Mouse (Mus musculus): ENCODE results near the gene Map3k3. TPM values are rescaled to one million over a fixed set of nuclear protein-coding genes. Genes with fewer than 3 reads are reported as not detected.

The Map3k3 gene
- total and polyA plus RNA-seq, 2 experiments from 2014 or later, result 8.9 to 38.0 TPM

DNA sequence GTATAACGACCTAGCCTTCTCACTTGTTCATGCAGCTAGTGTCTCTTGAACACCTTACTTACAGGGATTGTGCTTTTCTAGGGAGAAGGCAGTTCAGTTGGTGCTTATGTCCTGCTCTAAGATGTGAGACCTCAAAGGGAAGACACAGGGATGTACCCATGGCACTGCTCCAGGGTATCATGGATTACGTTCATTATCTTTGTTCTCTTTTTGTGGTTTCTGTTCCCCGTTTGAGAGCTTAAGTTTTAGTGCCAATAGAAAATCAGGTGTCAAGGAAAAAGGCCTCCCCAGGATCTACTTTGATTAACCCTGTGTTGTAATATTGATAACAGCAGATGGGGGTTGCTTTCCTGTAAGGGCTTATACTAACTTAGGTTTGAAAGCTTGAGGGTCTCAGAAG, 10.6 kb upstream of the Map3k3 start:
- no peak for TF ChIP-seq CTCF (IDR thresholded peaks at IDR 0.05; ENCODE audit: low read depth)
- H3K4me2 ChIP-seq (ENCODE audit: low read depth, low read length), result no peak overlapping the region
- H3K4me3 ChIP-seq (ENCODE audit: low read length), result no peak overlapping the region
- H3K27me3 ChIP-seq (ENCODE audit: insufficient read depth, low read length), result no peaks in the 10 kb centered on the region
- H3K27ac ChIP-seq, result no peak overlapping the region
- no peak overlapping the region for H3K9ac ChIP-seq (replicated peaks; ENCODE audit: low read length)
- H3K9me3 ChIP-seq (ENCODE audit: low read length), result no peaks in the 10 kb centered on the region
- peaks cover 17% of the 10 kb centered on the region for H3K36me3 ChIP-seq (ENCODE audit: insufficient read depth, low read length)
- ATAC-seq (no peak), DNase-seq (ENCODE audit: low spot score) (no peak)
- WGBS, result 80% methylated on average over 3 of the region's 3 CpGs
- H3K4me1 ChIP-seq (ENCODE audit: insufficient read depth, low read length), result no peaks in the 10 kb centered on the region

DNA sequence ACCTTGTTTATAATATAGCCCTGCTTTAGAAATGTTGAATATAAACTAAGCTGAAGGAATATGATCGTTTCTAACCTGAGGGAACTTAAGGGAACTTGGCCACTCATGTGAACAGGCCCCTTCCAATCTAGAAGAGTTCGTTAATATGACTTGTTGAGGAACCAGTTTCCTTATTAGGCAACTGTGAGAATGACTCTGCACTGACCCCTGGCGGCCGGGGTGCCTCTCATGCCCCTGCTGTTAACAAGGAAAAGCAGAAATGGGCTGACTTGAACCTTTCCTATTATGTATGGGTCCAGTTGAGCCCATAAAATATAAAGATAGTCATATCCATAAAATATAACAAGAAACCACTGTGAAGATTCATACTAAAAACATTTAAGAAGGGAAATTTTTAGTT, 8.1 kb upstream of the Map3k3 start:
- peak; percentile 82 for TF ChIP-seq CTCF (IDR thresholded peaks at IDR 0.05; ENCODE audit: low read depth)
- WGBS, result 5% methylated on average over 4 of the region's 4 CpGs
- no peak for ATAC-seq
- Histone ChIP-seq H3K9ac (replicated peaks; ENCODE audit: low read length) (no peak overlapping the region), H3K9me3 (ENCODE audit: low read length) (no peaks in the 10 kb centered on the region), H3K4me1 (ENCODE audit: insufficient read depth, low read length) (no peaks in the 10 kb centered on the region), H3K36me3 (ENCODE audit: insufficient read depth, low read length) (peaks cover 17% of the 10 kb centered on the region), H3K4me2 (ENCODE audit: low read depth, low read length) (no peak overlapping the region), H3K27ac (no peak overlapping the region), H3K27me3 (ENCODE audit: insufficient read depth, low read length) (no peaks in the 10 kb centered on the region), H3K4me3 (ENCODE audit: low read length) (no peak overlapping the region)
- DNase-seq (ENCODE audit: low spot score), result peak; percentile 69

DNA sequence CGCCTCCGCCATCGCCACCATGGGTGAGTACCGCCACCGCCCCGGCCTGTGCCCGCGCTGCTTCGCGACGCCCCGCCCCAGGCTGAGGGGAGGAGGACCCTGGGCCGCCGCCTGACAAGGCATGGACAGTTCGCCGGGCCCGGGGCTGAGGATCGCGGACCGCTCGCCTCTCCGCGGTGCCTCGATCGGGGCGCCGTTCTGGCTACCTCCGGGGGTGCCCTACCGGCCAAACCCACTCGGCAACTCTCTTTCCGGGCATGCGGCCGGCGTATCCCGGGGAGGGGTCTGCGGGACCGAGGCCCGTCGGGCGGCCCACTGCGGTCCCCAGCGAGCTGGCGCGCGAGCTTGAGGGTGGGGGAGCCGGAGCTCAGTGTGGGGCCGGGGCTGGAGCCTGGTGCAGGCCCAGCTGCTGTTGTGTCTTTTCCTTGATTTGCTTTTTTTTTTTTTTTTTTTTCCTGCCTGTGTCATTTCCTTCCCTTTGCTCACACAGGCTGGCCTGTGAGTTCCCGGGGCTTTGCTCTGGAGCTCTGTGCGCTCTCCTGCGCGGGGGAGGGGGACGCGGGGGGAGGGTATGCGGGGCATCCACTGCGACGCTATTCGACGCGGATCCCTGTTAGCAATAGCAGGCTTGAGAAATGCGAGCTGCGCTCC, 623 bp downstream of the Map3k3 start:
- peak overlapping the region; percentile 87 for H3K4me3 ChIP-seq (ENCODE audit: low read length)
- no peak for TF ChIP-seq CTCF (IDR thresholded peaks at IDR 0.05; ENCODE audit: low read depth)
- peak overlapping the region; percentile 91 for H3K9ac ChIP-seq (replicated peaks; ENCODE audit: low read length)
- peak overlapping the region; percentile 97 for H3K27ac ChIP-seq
- no peaks in the 10 kb centered on the region for H3K9me3 ChIP-seq (ENCODE audit: low read length)
- peak; percentile 42 for ATAC-seq
- H3K36me3 ChIP-seq (ENCODE audit: insufficient read depth, low read length), result no peaks in the 10 kb centered on the region
- WGBS, result under 1% methylated on average over 57 of the region's 61 CpGs
- DNase-seq (ENCODE audit: low spot score), result peak; percentile 73
- peaks cover 8% of the 10 kb centered on the region; the same call in 1 of the 2 replicates for H3K4me1 ChIP-seq (ENCODE audit: insufficient read depth, low read length)
- H3K27me3 ChIP-seq (ENCODE audit: insufficient read depth, low read length), result no peaks in the 10 kb centered on the region
- peak overlapping the region; percentile 56 for H3K4me2 ChIP-seq (ENCODE audit: low read depth, low read length)

DNA sequence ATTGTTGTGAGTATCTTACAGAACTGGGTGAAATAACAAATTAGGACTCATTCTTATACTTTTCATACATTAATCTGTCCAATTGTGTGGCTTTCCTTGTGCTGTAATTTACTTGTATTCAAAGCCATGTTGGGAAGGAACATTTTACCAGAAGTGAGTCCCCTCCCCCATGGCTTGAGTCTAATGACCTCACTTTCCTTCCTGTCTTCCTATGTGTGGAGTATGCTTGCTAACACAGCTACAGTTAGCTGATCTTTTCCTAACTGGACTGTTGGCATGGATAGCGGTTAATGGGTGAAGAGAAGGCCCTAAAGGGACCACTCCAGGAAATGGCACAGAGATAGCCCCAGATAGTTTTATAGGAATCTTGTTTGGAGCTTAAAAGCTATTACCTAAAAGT, 13.8 kb downstream of the Map3k3 start:
- Histone ChIP-seq H3K4me1 (ENCODE audit: insufficient read depth, low read length) (no peaks in the 10 kb centered on the region), H3K9ac (replicated peaks; ENCODE audit: low read length) (no peak overlapping the region), H3K4me3 (ENCODE audit: low read length) (no peak overlapping the region), H3K27me3 (ENCODE audit: insufficient read depth, low read length) (no peaks in the 10 kb centered on the region), H3K27ac (no peak overlapping the region), H3K36me3 (ENCODE audit: insufficient read depth, low read length) (no peaks in the 10 kb centered on the region), H3K9me3 (ENCODE audit: low read length) (no peaks in the 10 kb centered on the region), H3K4me2 (ENCODE audit: low read depth, low read length) (no peak overlapping the region)
- TF ChIP-seq CTCF (IDR thresholded peaks at IDR 0.05; ENCODE audit: low read depth), result no peak
- no peak for DNase-seq (ENCODE audit: low spot score)
- 91% methylated on average over 1 of the region's 1 CpGs for WGBS
- no peak for ATAC-seq

DNA sequence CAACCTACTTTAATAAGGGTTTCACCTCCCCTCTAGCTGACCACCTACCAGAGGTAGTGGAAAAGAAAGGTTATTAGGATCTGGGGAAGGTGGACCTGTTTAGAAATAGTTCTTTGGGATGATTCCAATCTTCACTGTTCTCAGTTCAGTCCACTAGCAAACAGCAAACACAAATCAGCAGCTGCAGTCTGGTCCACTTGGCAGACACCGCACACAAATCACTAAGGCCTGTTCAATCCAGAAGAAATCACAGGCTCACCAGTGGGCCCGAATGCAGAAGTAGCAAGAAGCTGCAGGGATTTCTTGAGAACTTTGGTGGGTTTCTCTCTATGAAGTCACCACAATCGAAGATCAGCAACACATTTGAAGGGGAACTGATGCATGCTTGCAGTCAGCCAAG, 18.5 kb downstream of the Map3k3 start:
- Histone ChIP-seq H3K4me3 (ENCODE audit: low read length) (no peak overlapping the region), H3K4me2 (ENCODE audit: low read depth, low read length) (no peak overlapping the region), H3K9me3 (ENCODE audit: low read length) (no peaks in the 10 kb centered on the region), H3K36me3 (ENCODE audit: insufficient read depth, low read length) (no peaks in the 10 kb centered on the region), H3K27ac (no peak overlapping the region), H3K4me1 (ENCODE audit: insufficient read depth, low read length) (no peaks in the 10 kb centered on the region), H3K27me3 (ENCODE audit: insufficient read depth, low read length) (no peaks in the 10 kb centered on the region), H3K9ac (replicated peaks; ENCODE audit: low read length) (no peak overlapping the region)
- ATAC-seq (no peak), DNase-seq (ENCODE audit: low spot score) (no peak)
- no peak for TF ChIP-seq CTCF (IDR thresholded peaks at IDR 0.05; ENCODE audit: low read depth)
- WGBS, result 79% methylated on average over 3 of the region's 3 CpGs

DNA sequence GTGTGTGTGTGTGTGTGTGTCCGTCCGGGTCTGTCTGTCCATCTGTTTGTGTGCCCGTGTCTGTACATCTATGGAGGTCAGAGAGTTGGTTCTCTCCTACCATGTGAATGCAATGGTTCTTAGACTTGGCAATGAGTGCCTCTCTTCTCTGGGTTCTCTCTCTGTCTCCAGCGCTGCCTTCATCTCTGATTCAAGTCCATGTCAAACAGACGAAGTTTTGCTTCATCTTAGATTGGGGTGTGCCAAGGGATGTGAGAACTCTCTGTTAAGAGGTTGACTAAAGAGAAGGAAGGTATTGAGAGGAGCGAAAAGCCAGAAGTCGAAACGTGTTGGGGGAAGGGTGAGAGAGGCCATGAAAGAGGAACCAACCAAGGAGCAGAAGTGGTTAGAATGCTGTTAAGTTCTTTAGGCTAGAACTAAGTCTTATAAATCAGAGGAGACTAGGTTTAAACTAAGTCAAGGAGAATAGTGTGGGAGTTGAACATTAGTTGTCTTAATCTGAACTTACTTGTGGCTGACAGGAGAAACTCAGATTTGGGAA, 21.7 kb downstream of the Map3k3 start:
- Histone ChIP-seq H3K27me3 (ENCODE audit: insufficient read depth, low read length) (no peaks in the 10 kb centered on the region), H3K4me2 (ENCODE audit: low read depth, low read length) (no peak overlapping the region), H3K27ac (no peak overlapping the region), H3K36me3 (ENCODE audit: insufficient read depth, low read length) (no peaks in the 10 kb centered on the region), H3K9ac (replicated peaks; ENCODE audit: low read length) (no peak overlapping the region), H3K9me3 (ENCODE audit: low read length) (no peaks in the 10 kb centered on the region), H3K4me3 (ENCODE audit: low read length) (no peak overlapping the region), H3K4me1 (ENCODE audit: insufficient read depth, low read length) (no peaks in the 10 kb centered on the region)
- ATAC-seq, result no peak
- no peak for DNase-seq (ENCODE audit: low spot score)
- TF ChIP-seq CTCF (IDR thresholded peaks at IDR 0.05; ENCODE audit: low read depth), result no peak
- 83% methylated on average over 8 of the region's 8 CpGs for WGBS

DNA sequence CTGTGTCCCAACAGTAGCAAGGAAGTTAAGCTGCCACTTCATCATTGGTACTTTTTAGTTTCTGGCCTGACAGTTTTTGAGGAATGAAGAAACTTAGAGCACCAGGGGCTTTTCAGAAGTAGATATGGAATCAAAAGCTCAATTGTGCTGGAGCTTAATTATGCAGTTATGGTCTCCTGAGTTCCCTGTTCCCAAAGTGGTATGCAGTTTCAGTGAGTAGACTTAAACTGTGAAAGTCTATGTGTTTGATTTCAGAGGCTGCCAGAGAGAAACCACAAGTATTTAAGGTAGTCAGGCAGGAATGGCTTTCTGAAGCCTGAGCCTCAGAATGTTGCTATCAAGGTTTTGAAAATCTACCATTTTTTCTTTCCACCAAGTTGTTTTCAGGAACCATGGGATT, 27.3 kb downstream of the Map3k3 start:
- no peak for DNase-seq (ENCODE audit: low spot score)

More for the DNA sequence above, 27.3 kb downstream of the Map3k3 start:
- H3K4me1 ChIP-seq (ENCODE audit: insufficient read depth, low read length), result no peaks in the 10 kb centered on the region
- no peak overlapping the region for H3K4me2 ChIP-seq (ENCODE audit: low read depth, low read length)
- TF ChIP-seq CTCF (IDR thresholded peaks at IDR 0.05; ENCODE audit: low read depth), result no peak
- no peak overlapping the region for H3K4me3 ChIP-seq (ENCODE audit: low read length)
- no peak overlapping the region for H3K9ac ChIP-seq (replicated peaks; ENCODE audit: low read length)
- H3K9me3 ChIP-seq (ENCODE audit: low read length), result no peaks in the 10 kb centered on the region
- H3K27ac ChIP-seq, result no peak overlapping the region
- H3K27me3 ChIP-seq (ENCODE audit: insufficient read depth, low read length), result no peaks in the 10 kb centered on the region
- no peaks in the 10 kb centered on the region for H3K36me3 ChIP-seq (ENCODE audit: insufficient read depth, low read length)
- ATAC-seq, result no peak
